Mouse (Mus musculus) kidney, postnatal 0 days (tissue): ENCODE measurements around the gene Lyar. TPM values are rescaled to one million over a fixed set of nuclear protein-coding genes. Genes with fewer than 3 reads are reported as not detected.
A peak's percentile ranks its signal among the peaks of the same experiment; 100 is the strongest.

Experiments used
- ATAC-seq: fragments of 200-750 bp; cut with Nextera tagmentation; replicated peaks from 2 replicates; pipeline ENCODE4 v1.8.0; 2017; ENCODE audit warnings: low read depth, moderate number of reproducible peaks, moderate TSS enrichment, moderate library complexity; ENCODE audit not compliant: low FRiP score
- DNase-seq: peaks from one replicate; pipeline ENCODE4 v3.0.0-alpha.2; 2016; ENCODE audit warnings: low spot score
- H3K27ac ChIP-seq: fragments of 300-500 bp; sonication (generic); 2 replicates; pipeline ENCODE4 v1.5.1; 2014; ENCODE audit warnings: mild to moderate bottlenecking
- H3K27me3 ChIP-seq: fragments of 300-500 bp; sonication (generic); 2 replicates; pipeline ENCODE4 v1.6.1; 2014; ENCODE audit warnings: low read length, mixed read lengths; ENCODE audit not compliant: insufficient read depth
- H3K36me3 ChIP-seq: fragments of 300-500 bp; sonication (generic); 2 replicates; pipeline ENCODE4 v1.6.1; 2014; ENCODE audit warnings: low read length, mixed read lengths; ENCODE audit not compliant: insufficient read depth
- H3K4me1 ChIP-seq: fragments of 300-500 bp; sonication (generic); replicated peaks from 2 replicates; pipeline ENCODE4 v1.6.1; 2014; ENCODE audit warnings: antibody characterized with exemption, low read length, mixed read lengths; ENCODE audit not compliant: insufficient read depth
- H3K4me2 ChIP-seq: fragments of 300-500 bp; sonication (generic); 2 replicates; pipeline ENCODE4 v1.6.1; 2014; ENCODE audit warnings: mild to moderate bottlenecking, low read length, moderate library complexity, mixed read lengths
- H3K4me3 ChIP-seq: fragments of 300-500 bp; sonication (generic); replicated peaks from 2 replicates; pipeline ENCODE4 v1.5.1; 2014; ENCODE audit warnings: low read depth, low read length
- H3K9ac ChIP-seq: fragments of 300-500 bp; sonication (generic); 2 replicates; pipeline ENCODE4 v1.6.1; 2014; ENCODE audit warnings: low read depth, low read length
- H3K9me3 ChIP-seq: fragments of 300-500 bp; sonication (generic); replicated peaks from 2 replicates; pipeline ENCODE4 v1.6.1; 2016; ENCODE audit warnings: low read length, inconsistent platforms, mixed read lengths
- CTCF ChIP-seq: IDR thresholded peaks from 2 replicates; pipeline ENCODE4 v1.5.1; 2016; ENCODE audit warnings: antibody characterized with exemption, low read depth, mild to moderate bottlenecking, moderate library complexity
- WGBS: fragments of 180-500 bp; shearing (Covaris S2); extraction: QIAGEN DNeasy Blood & Tissue Kit; methylation state at CpG from one replicate; pipeline ENCODE4 v1.1.7; 2014; 5-methylcytosine and 5-hydroxymethylcytosine counted together
- polyA plus RNA-seq: library from polyadenylated mRNA; unstranded; fragments of >200 nt; fragmentation: Nextera tagmentation; extraction: Ambion mirVana; gene quantifications from 2 replicates; pipeline ENCODE4 v1.2.1, GENCODE M21; 2015

The Lyar gene
- polyA plus RNA-seq, 1 experiment from 2014 or later, result 86.9 TPM

DNA sequence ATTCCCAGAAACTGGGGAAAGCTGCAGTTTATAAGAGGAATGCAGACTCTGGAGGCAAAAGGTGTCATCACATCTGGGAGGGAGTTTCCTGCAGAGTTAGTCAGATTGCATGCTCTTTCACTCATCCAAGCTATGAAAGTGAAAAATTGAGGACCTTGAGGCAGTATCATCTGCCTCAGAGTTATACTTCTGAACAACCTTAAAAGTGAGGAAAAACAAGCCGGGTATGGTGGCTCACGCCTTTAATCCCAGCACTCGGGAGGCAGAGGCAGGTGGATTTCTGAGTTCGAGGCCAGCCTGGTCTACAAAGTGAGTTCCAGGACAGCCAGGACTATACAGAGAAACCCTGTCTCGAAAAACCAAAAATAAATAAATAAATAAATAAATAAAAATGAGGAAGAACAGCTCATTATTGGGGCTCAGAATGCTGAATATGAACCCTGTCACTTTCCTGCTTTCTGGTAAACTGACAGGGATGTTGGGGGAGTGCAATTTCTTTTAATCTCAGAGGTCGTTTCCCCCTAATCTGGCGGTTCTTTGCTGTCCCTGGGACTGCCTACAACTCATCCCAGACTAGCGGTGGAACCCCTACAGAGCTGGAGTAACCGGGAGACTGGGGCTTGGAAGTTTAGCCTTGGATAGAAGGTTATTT, 39.3 kb downstream of the Lyar start:
- Histone ChIP-seq H3K4me3 (peak overlapping the region; percentile 66), H3K27me3 (no peaks in the 10 kb centered on the region), H3K27ac (peak overlapping the region; percentile 86), H3K4me1 (no peaks in the 10 kb centered on the region; the same call in 1 of the 2 replicates), H3K36me3 (peaks cover 24% of the 10 kb centered on the region), H3K9ac (peak overlapping the region; percentile 62), H3K4me2 (peak overlapping the region; percentile 70), H3K9me3 (no peaks in the 10 kb centered on the region)
- DNase-seq (no peak), ATAC-seq (no peak)
- no peak for TF ChIP-seq CTCF
- 39% methylated on average over 9 of the region's 9 CpGs for WGBS

DNA sequence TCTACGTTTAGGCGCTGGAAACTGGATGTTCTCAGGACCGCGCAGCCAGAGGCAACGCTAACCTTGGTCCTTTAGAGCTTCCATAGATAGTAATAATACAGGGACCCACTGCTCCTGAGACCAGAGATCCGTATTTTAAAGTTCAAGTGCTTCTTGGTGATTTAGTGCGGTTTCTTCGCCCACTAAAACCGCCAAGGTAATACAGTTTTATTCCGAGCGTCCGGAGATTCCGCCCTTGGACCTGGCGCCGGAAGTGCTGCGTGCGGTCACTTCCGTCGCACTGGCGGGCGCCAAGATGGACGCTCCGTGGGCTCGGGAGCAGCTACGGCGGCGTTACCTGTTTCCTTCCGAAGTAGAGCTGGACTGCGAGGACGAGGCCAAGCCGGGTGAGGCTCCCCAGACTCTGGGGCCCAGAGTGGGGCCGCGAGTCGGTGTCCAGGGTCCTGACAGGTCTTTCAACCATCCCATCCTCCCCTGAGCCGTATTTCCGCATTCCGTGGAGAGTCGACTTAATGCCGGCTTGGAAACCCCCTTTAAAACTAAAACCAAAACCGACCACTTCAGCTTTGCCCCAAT, 39.9 kb downstream of the Lyar start, which contains the start of gene Tmem128:
Gene Tmem128, plus strand, starts transcription at position 79 of the 576 bp plus-strand sequence.
- peak within 1 kb of the TSS; percentile 62 for H3K9ac ChIP-seq
- H3K27me3 ChIP-seq, result no peaks in the 10 kb centered on the region
- peak within 1 kb of the TSS; percentile 70 for H3K4me2 ChIP-seq
- WGBS, result under 1% methylated on average over 40 of the region's 40 CpGs
- ATAC-seq (peak; percentile 48; the same call in 1 of the 2 replicates), DNase-seq (peak; percentile 77)
- peak within 1 kb of the TSS; percentile 66 for H3K4me3 ChIP-seq
- H3K4me1 ChIP-seq, result no peaks in the 10 kb centered on the region; the same call in 1 of the 2 replicates
- peaks cover 30% of the 10 kb centered on the region for H3K36me3 ChIP-seq
- H3K9me3 ChIP-seq, result no peaks in the 10 kb centered on the region
- TF ChIP-seq CTCF, result no peak
- peak within 1 kb of the TSS; percentile 86 for H3K27ac ChIP-seq

DNA sequence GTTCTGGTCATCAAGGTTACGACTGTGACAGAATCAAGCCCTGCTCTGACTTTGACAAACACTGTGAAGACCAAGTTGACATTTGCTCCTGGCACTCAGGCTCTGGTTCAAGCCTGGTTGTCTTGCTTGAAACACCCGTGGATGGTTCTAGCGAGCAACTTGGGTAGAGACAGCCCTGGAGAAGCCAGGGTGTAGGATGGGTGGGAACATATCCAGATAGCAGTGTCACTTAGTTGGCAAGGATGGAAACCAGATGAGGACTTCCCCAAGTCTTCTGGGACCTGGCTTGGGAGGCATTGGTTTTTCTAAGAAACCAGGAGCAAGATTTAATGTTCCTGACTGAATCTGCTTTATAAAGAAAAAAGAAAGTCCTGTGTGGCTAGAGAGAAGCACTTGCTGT, 50.7 kb downstream of the Lyar start:
- no peak for TF ChIP-seq CTCF

DNA sequence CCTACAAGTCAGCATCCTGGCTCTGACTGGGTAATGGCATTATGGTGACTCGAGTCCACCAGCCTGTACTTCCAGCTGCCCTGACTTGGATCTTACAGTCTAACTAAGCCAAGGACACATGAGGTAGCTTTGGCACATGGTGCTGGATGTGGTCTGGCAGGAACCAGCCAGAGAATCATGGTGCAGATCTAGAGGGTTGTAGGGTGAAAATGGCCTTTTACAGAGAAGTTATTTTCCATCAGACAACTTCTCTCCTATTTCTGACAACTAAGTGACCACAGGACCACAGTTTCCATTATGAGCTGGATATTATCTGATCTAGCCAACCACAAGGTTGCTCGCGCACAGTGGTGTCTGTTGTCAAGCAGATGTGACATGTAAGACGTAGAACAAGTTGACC, 53.6 kb downstream of the Lyar start:
- Histone ChIP-seq H3K9ac (no peak overlapping the region), H3K4me3 (no peak overlapping the region), H3K36me3 (peaks cover 9% of the 10 kb centered on the region; the same call in 1 of the 2 replicates), H3K27ac (no peak overlapping the region), H3K4me2 (no peak overlapping the region), H3K9me3 (no peaks in the 10 kb centered on the region), H3K4me1 (peaks cover 9% of the 10 kb centered on the region; the same call in 1 of the 2 replicates), H3K27me3 (peaks cover 33% of the 10 kb centered on the region)
- no peak for DNase-seq
- 84% methylated on average over 4 of the region's 4 CpGs for WGBS
- TF ChIP-seq CTCF, result no peak
- ATAC-seq, result no peak

More for the DNA sequence above, 50.7 kb downstream of the Lyar start:
- WGBS, result 89% methylated on average over 3 of the region's 3 CpGs
- DNase-seq, result no peak
- peaks cover 7% of the 10 kb centered on the region for H3K27me3 ChIP-seq
- no peak overlapping the region for H3K4me2 ChIP-seq
- no peak overlapping the region for H3K27ac ChIP-seq
- H3K36me3 ChIP-seq, result peaks cover 27% of the 10 kb centered on the region; the same call in 1 of the 2 replicates
- H3K4me1 ChIP-seq, result no peaks in the 10 kb centered on the region
- no peak overlapping the region for H3K4me3 ChIP-seq
- no peak overlapping the region for H3K9ac ChIP-seq
- ATAC-seq, result no peak
- H3K9me3 ChIP-seq, result no peaks in the 10 kb centered on the region

DNA sequence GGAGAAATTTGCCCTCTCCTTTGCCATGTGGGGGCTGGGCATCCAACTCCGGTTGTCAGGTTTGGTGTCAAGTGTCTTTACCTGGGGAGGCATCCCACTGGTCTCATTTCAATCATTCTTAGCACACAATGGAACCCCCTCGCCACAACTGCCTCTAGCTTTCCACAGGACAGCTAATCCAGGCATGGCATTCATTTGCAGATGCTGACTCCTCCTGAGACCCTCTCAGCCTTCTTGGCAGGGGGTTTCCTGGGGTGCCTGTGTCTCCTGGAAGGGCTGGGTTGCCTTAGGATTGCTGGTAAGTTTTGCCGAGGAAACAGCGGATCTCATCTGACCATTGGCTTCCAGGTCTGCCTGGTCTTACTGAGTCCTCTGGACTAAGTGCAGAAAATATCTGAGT, 55.5 kb downstream of the Lyar start, which contains the start of gene Otop1:
Gene Otop1, plus strand, starts transcription at position 202 of the 400 bp plus-strand sequence.
- no peaks in the 10 kb centered on the region for H3K9me3 ChIP-seq
- H3K4me3 ChIP-seq, result no peak within 1 kb of the TSS
- H3K27ac ChIP-seq, result no peak within 1 kb of the TSS
- 10% methylated on average over 4 of the region's 4 CpGs for WGBS
- no peak for ATAC-seq
- H3K4me2 ChIP-seq, result no peak within 1 kb of the TSS
- H3K36me3 ChIP-seq, result no peaks in the 10 kb centered on the region
- no peak within 1 kb of the TSS for H3K9ac ChIP-seq
- peaks cover 9% of the 10 kb centered on the region; the same call in 1 of the 2 replicates for H3K4me1 ChIP-seq
- peaks cover 33% of the 10 kb centered on the region for H3K27me3 ChIP-seq
- DNase-seq, result no peak
- no peak for TF ChIP-seq CTCF

DNA sequence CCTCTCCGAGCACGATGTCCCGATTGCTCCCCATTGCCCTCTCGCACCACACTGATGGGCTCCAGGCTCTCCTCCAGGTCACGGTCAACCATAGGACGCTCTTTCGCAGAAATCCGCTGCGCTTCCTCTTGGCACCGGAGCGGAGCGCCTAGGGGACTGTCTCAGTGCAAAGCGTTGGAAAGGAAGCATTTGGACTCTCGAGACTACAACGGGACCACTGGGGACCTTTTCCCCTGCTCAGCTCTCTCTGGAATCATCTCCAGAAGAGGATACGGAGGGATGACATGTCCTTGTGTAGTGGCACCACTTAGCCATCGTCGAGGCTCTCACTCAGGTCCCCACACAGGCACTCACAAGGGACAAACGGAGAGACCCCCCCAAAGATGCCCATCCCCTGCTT, 56.2 kb downstream of the Lyar start:
- Histone ChIP-seq H3K36me3 (no peaks in the 10 kb centered on the region), H3K4me2 (no peak overlapping the region), H3K4me1 (peaks cover 9% of the 10 kb centered on the region; the same call in 1 of the 2 replicates), H3K27me3 (peaks cover 33% of the 10 kb centered on the region), H3K9ac (no peak overlapping the region), H3K27ac (no peak overlapping the region), H3K4me3 (no peak overlapping the region), H3K9me3 (no peaks in the 10 kb centered on the region)
- no peak for DNase-seq
- no peak for ATAC-seq
- no peak for TF ChIP-seq CTCF
- WGBS, result 2% methylated on average over 19 of the region's 19 CpGs
